Mouse (Mus musculus) heart, adult 10 weeks (tissue): ENCODE results near the gene Cfhr1. TPM values are rescaled to one million over a fixed set of nuclear protein-coding genes. Genes with fewer than 3 reads are reported as not detected.

Source experiments
- polyA plus RNA-seq: library from polyadenylated mRNA; stranded (reverse); fragments of 350-450 nt; fragmentation: Illumina TruSeq; extraction: RNeasy Lipid Tissue Mini Kit (QIAGEN cat#74804); gene quantifications from one replicate; pipeline ENCODE4 v1.2.3, GENCODE M21; 2014; ENCODE audit warnings: low read depth, low replicate concordance

The Cfhr1 gene
- not detected for polyA plus RNA-seq

DNA sequence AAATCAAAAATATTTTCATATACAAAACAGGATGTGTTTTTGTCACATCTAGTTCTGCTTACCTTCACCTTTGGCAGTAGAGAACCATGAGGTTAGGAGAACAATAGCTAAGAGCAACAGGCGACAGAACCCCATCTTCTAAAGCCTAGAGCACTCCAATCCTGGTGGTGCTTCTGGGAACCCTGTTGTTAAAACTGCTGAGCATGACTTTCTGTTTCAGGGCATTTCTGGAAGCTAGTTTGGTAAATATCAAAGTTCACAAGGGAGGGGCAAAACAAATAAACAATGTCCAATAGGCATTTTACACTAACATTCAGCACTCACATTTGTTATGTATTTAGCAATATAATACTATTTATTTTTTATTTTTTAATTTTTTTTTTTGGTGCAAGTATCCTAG is at the start of gene Cfhr1:
TSS of gene Cfhr1 (minus strand) at position 249 of the 400 bp plus-strand sequence.

DNA sequence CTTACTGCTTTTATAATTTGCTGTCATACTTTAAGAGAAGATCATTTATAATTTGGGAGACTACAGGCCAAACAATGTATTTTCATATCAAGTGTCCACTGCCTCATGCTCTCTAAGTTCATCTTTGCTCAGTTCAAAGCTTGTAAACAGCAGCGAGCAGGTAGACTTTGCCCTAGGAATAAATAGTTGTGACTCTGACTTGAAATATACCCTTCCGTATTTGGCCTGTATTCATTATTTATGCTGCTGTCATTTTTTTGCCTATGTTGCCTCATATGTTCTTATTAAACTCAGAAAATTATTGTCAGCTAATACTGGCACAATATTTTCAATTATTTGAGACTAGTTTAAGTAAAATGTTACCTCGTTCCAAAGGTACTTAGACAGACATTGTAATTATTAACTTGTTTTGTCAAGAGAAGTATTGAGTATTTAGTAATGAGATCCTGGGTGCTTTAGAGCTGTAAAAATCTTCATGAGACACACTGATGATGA is 58.8 kb downstream of the Cfhr1 start, which contains the start of gene F13b:
TSS of gene F13b (plus strand) at position 445 of the 495 bp plus-strand sequence.

Other genes with a start within 250 kb of the Cfhr1 start
- gene Crb1, start 183.2 kb downstream of the Cfhr1 start, polyA plus RNA-seq = 0.68 TPM
- 7.8 TPM for gene Zbtb41, start 138.0 kb downstream of the Cfhr1 start, polyA plus RNA-seq
- 0.10 TPM for gene Aspm, start 105.5 kb downstream of the Cfhr1 start, polyA plus RNA-seq
- gene F13b, start 58.6 kb downstream of the Cfhr1 start, polyA plus RNA-seq = 0.52 TPM
- 0.16 TPM for gene Gm4788, start 221.0 kb upstream of the Cfhr1 start, polyA plus RNA-seq